In the genomic region with DNA sequence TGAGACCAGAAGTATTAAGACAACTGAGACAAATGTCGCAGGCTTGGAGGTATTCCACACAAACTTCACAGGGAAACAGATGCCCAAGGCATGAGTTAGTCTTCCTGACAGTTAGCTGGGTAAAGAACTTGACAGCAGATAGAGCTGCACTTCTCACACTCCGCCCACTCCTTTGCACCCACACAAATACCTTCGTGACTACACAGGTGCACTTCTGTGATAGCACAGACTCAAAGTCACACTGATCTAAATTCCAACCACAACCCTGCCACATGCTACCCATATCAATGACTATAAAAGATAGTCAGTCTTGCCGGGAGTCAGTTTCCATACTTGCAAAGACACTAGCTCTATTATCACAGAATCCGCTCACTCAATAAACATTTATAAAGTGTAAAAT, we compare ENCODE assay signal across 17 mouse cellular contexts.
DNase-seq lines count a peak whose midpoint lies in the region; ATAC-seq and TF ChIP-seq lines count a peak whose summit lies in the region.
"Had no signal": no experiment of that assay in that cellular context is flagged by ENCODE, and none has a peak within 500 bp of the region (broad histone marks: within the 10 kb centered on the region; RNA-seq: fewer than 3 reads in every experiment).

No protein-coding gene starts in this region.

- 57% methylated on average over 5 of the region's 5 CpGs for WGBS in liver, postnatal 0 days (ENCODE audit: insufficient replicate concordance)
- 80% methylated on average over 5 of the region's 5 CpGs for WGBS in lung, postnatal 0 days

- no peak overlapping the region for H3K4me3 ChIP-seq in liver, postnatal 0 days (ENCODE audit: low read depth, low read length)
- no peak overlapping the region for H3K4me3 ChIP-seq in lung, postnatal 0 days (ENCODE audit: low read depth, low read length)
- H3K4me3 ChIP-seq: forebrain, embryonic 10.5 days; heart, adult 2 months; hindbrain, embryonic 15.5 days; midbrain, embryonic 12.5 days; myocyte had no signal

- TF ChIP-seq EP300 in liver, postnatal 0 days (IDR thresholded peaks at IDR 0.05; ENCODE audit: low read depth) = no peak
- TF ChIP-seq EP300 in lung, postnatal 0 days (IDR thresholded peaks at IDR 0.05) = no peak

- no peak for ATAC-seq in liver, postnatal 0 days
- ATAC-seq in megakaryocyte progenitor cell, adult 5-6 weeks (replicated peaks; ENCODE audit: poor library complexity) = peak; percentile 96
- no peak for ATAC-seq in lung, postnatal 0 days

- no peak overlapping the region for H3K27ac ChIP-seq in liver, postnatal 0 days (ENCODE audit: low read depth)
- no peak overlapping the region for H3K27ac ChIP-seq in lung, postnatal 0 days (ENCODE audit: low read length)
- H3K27ac ChIP-seq: forebrain, embryonic 10.5 days; heart, adult 2 months; hindbrain, embryonic 15.5 days; midbrain, embryonic 12.5 days had no signal

- no peak for TF ChIP-seq CTCF in liver, postnatal 0 days (IDR thresholded peaks at IDR 0.05; ENCODE audit: low read depth)
- no peak for TF ChIP-seq CTCF in lung, postnatal 0 days (IDR thresholded peaks at IDR 0.05)

- no peaks in the 10 kb centered on the region for H3K4me1 ChIP-seq in liver, postnatal 0 days (ENCODE audit: insufficient read depth)
- H3K4me1 ChIP-seq in lung, postnatal 0 days (ENCODE audit: insufficient read depth, low read depth, low read length) = no peaks in the 10 kb centered on the region
- H3K4me1 ChIP-seq: midbrain, embryonic 12.5 days had no signal

- H3K27me3 ChIP-seq in liver, postnatal 0 days (ENCODE audit: insufficient read depth, low read length) = no peaks in the 10 kb centered on the region
- H3K27me3 ChIP-seq in lung, postnatal 0 days (replicated peaks; ENCODE audit: insufficient read depth, low read length) = no peaks in the 10 kb centered on the region
- H3K27me3 ChIP-seq: hindbrain, embryonic 15.5 days; midbrain, embryonic 12.5 days had no signal

- H3K36me3 ChIP-seq in liver, postnatal 0 days (replicated peaks; ENCODE audit: insufficient read depth, low read length) = no peaks in the 10 kb centered on the region
- H3K36me3 ChIP-seq in lung, postnatal 0 days (ENCODE audit: insufficient read depth, low read length) = no peaks in the 10 kb centered on the region
- H3K36me3 ChIP-seq: forebrain, embryonic 10.5 days; hindbrain, embryonic 15.5 days; midbrain, embryonic 12.5 days had no signal

- H3K9me3 ChIP-seq in liver, postnatal 0 days (ENCODE audit: low read length) = no peaks in the 10 kb centered on the region
- no peaks in the 10 kb centered on the region for H3K9me3 ChIP-seq in lung, postnatal 0 days (ENCODE audit: low read length)
- H3K9me3 ChIP-seq: forebrain, embryonic 10.5 days; hindbrain, embryonic 15.5 days; midbrain, embryonic 12.5 days had no signal

- DNase-seq in liver = peak; percentile 10
- DNase-seq in liver, postnatal 0 days = no peak
- peak; percentile 58 for DNase-seq in c-Kit-positive CD71-positive TER-119-negative erythroid progenitor cells, embryonic 14.5 days (ENCODE audit: low read depth)
- no peak for DNase-seq in lung, postnatal 4 days
- DNase-seq in gastrocnemius, adult 8-10 months (ENCODE audit: low spot score in 2 of 2) = no peak
- DNase-seq in lung, postnatal 0 days (ENCODE audit: low spot score) = no peak
- no peak for DNase-seq in embryo, embryonic 9.5 days (ENCODE audit: extremely low spot score)
- DNase-seq: adrenal gland, postnatal 25 days; heart, adult 2 months; kidney, adult 18-20 months; kidney, postnatal 14 days; lung, postnatal 14 days had no signal

- no peak overlapping the region for H3K4me2 ChIP-seq in liver, postnatal 0 days (ENCODE audit: low read depth, low read length)
- H3K4me2 ChIP-seq in lung, postnatal 0 days (replicated peaks; ENCODE audit: low read depth, low read length) = no peak overlapping the region
- H3K4me2 ChIP-seq: hindbrain, embryonic 15.5 days; midbrain, embryonic 12.5 days had no signal

- H3K9ac ChIP-seq in liver, postnatal 0 days (replicated peaks) = no peak overlapping the region
- H3K9ac ChIP-seq in lung, postnatal 0 days (replicated peaks; ENCODE audit: low read depth) = no peak overlapping the region
- H3K9ac ChIP-seq: hindbrain, embryonic 15.5 days; midbrain, embryonic 12.5 days had no signal

Comparison
In these comparisons a context has a peak if more than half of its experiments do, and no peak if none do; other contexts are left out.
1. DNase-seq: peak in liver (single experiment) and c-Kit-positive CD71-positive TER-119-negative erythroid progenitor cells, embryonic 14.5 days (single experiment); none in liver, postnatal 0 days (single experiment), lung, postnatal 4 days (0 of 2), gastrocnemius, adult 8-10 months (0 of 2), lung, postnatal 0 days (single experiment) and embryo, embryonic 9.5 days (single experiment).